Mouse (Mus musculus): ENCODE results near the gene Gm853. TPM values are rescaled to one million over a fixed set of nuclear protein-coding genes. Genes with fewer than 3 reads are reported as not detected.

The Gm853 gene
- polyA plus RNA-seq, 1 experiment from 2014 or later: not detected

DNA sequence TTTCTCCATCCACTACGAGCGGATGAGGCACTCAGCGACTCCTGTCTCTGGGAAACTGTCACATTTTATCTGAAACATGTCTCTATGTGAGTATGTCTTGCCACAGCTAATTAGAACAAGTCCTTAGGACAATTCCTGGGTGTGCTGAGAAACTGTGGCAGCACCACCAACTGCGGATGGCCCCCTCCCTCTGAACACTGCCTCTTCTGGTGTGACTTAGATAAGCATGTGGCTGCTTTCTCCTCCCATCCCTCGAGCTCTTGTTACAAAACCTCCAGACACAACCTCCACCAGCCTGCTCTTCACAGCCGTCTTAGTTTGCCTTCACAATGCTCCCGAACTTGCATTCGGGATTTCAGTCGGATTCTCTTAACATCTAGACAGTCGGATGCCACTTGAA is 8.3 kb downstream of the Gm853 start:
- WGBS: 76% methylated on average over 10 of the region's 10 CpGs

DNA sequence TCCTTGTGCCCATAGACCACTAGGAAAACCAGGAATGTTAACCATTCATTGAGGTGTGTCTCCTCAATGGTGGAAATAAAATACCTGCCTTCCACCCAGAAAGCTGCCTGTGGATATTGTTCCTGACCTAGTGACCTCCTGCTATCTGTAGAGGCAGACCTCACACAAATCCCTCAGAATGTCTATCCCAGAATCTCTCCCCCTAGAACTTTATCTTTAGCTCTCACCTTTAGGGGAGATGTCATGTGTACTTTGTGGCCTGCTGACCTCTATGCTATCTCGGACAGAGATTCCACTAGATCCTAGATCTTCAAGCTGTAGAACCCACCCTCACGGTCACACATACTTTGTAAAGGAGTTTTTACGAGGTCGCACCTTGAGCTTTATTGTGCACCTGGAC is 9.0 kb downstream of the Gm853 start:
- WGBS: 63% methylated on average over 4 of the region's 4 CpGs
- Histone ChIP-seq H3K27me3 (peaks cover 4% of the 10 kb centered on the region; the same call in 1 of the 2 replicates), H3K9ac (replicated peaks) (no peak overlapping the region), H3K4me3 (replicated peaks) (no peak overlapping the region), H3K4me1 (replicated peaks) (peaks cover 6% of the 10 kb centered on the region), H3K36me3 (no peaks in the 10 kb centered on the region), H3K27ac (no peak overlapping the region), H3K4me2 (no peak overlapping the region), H3K9me3 (0 out of 2 replicates have a peak, but pooled peaks cover 3% of the 10 kb centered on the region)
- ATAC-seq (ENCODE audit: insufficient number of reproducible peaks, insufficient read depth, low FRiP score, low TSS enrichment, low read depth): no peak

More for the DNA sequence above, 8.3 kb downstream of the Gm853 start:
- Histone ChIP-seq H3K4me3 (replicated peaks) (no peak overlapping the region), H3K9me3 (no peaks in the 10 kb centered on the region), H3K27me3 (peaks cover 4% of the 10 kb centered on the region; the same call in 1 of the 2 replicates), H3K36me3 (no peaks in the 10 kb centered on the region), H3K27ac (no peak overlapping the region), H3K9ac (replicated peaks) (no peak overlapping the region), H3K4me2 (no peak overlapping the region), H3K4me1 (replicated peaks) (peaks cover 6% of the 10 kb centered on the region)
- ATAC-seq (ENCODE audit: insufficient number of reproducible peaks, insufficient read depth, low FRiP score, low TSS enrichment, low read depth): no peak

DNA sequence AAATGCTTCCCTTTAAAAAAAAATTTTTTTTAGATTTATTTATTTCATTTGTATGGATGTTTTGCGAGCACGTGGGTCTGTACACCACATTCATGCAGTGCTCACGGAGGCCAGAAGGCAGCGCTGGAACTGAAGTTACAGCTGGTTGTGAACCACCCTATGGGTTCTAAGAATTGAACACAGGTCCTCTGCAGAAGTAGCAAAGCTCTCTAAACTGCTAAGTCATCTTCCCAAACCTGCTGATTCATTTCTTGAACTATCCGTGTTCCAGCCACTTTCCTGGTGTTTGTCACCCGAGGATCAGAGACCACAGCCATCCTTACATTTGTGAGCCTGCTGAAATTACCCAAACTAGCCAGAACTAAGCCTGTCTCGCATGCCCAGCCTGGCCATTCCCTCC is 9.8 kb downstream of the Gm853 start:
- H3K9ac ChIP-seq (replicated peaks): no peak overlapping the region
- H3K4me3 ChIP-seq (replicated peaks): no peak overlapping the region
- no peak overlapping the region for H3K4me2 ChIP-seq
- no peaks in the 10 kb centered on the region for H3K36me3 ChIP-seq
- no peak for ATAC-seq (ENCODE audit: insufficient number of reproducible peaks, insufficient read depth, low FRiP score, low TSS enrichment, low read depth)
- no peak overlapping the region for H3K27ac ChIP-seq
- H3K4me1 ChIP-seq (replicated peaks): peaks cover 6% of the 10 kb centered on the region
- peaks cover 4% of the 10 kb centered on the region; the same call in 1 of the 2 replicates for H3K27me3 ChIP-seq
- WGBS: 69% methylated on average over 7 of the region's 7 CpGs
- 0 out of 2 replicates have a peak, but pooled peaks cover 11% of the 10 kb centered on the region for H3K9me3 ChIP-seq

GRCm38 (mm10) chr4:130211870-130212269 is 10.3 kb downstream of the Gm853 start:
- Histone ChIP-seq H3K9ac (replicated peaks) (no peak overlapping the region), H3K4me2 (no peak overlapping the region), H3K36me3 (no peaks in the 10 kb centered on the region), H3K27ac (no peak overlapping the region), H3K4me3 (replicated peaks) (no peak overlapping the region), H3K9me3 (peaks cover 16% of the 10 kb centered on the region), H3K27me3 (peaks cover 4% of the 10 kb centered on the region; the same call in 1 of the 2 replicates), H3K4me1 (replicated peaks) (peaks cover 6% of the 10 kb centered on the region)
- 84% methylated on average over 2 of the region's 2 CpGs for WGBS
- ATAC-seq (ENCODE audit: insufficient number of reproducible peaks, insufficient read depth, low FRiP score, low TSS enrichment, low read depth): no peak

GRCm38 (mm10) chr4:130198694-130199670 is 23.2 kb downstream of the Gm853 start:
- 18% methylated on average over 35 of the region's 35 CpGs for WGBS
- peak; percentile 85 for ATAC-seq (ENCODE audit: insufficient number of reproducible peaks, insufficient read depth, low FRiP score, low TSS enrichment, low read depth)
- H3K4me3 ChIP-seq (replicated peaks): peak overlapping the region; percentile 28
- H3K27me3 ChIP-seq: peaks cover 30% of the 10 kb centered on the region
- no peaks in the 10 kb centered on the region for H3K36me3 ChIP-seq
- peak overlapping the region; percentile 56 for H3K4me2 ChIP-seq
- H3K9me3 ChIP-seq: peaks cover 18% of the 10 kb centered on the region
- peak overlapping the region; percentile 32 for H3K9ac ChIP-seq (replicated peaks)
- 0 out of 2 replicates have a peak, but pooled peaks cover 5% of the 10 kb centered on the region for H3K4me1 ChIP-seq (replicated peaks)
- no peak overlapping the region for H3K27ac ChIP-seq

DNA sequence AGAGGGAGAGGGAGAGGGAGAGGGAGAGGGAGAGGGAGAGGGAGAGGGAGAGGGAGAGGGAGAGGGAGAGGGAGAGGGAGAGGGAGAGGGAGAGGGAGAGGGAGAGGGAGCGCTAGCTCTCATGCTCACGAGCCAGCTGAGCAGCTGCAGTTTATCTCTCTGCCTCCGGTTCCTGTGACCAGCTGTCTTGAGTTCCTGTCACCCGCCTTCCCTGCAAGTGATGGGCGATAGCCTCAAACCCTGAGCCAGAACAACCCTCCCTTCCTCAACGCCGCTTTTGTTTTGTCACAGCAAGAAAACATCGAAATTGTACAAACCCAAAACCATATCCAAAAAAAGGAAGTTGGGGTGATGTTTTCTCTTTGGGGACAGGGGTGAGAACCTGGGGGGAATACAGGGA is 25.7 kb downstream of the Gm853 start:
- ATAC-seq (ENCODE audit: insufficient number of reproducible peaks, insufficient read depth, low FRiP score, low TSS enrichment, low read depth): no peak
- H3K4me3 ChIP-seq (replicated peaks): no peak overlapping the region
- H3K27ac ChIP-seq: no peak overlapping the region
- H3K9me3 ChIP-seq: no peaks in the 10 kb centered on the region
- 0 out of 2 replicates have a peak, but pooled peaks cover 5% of the 10 kb centered on the region for H3K4me1 ChIP-seq (replicated peaks)
- no peak overlapping the region for H3K9ac ChIP-seq (replicated peaks)
- peaks cover 29% of the 10 kb centered on the region for H3K27me3 ChIP-seq
- WGBS: 81% methylated on average over 8 of the region's 8 CpGs
- no peaks in the 10 kb centered on the region for H3K36me3 ChIP-seq
- no peak overlapping the region for H3K4me2 ChIP-seq

- Histone ChIP-seq H3K9me3 (no peaks in the 10 kb centered on the region), H3K9ac (replicated peaks) (no peak overlapping the region), H3K4me3 (replicated peaks) (no peak overlapping the region), H3K4me2 (no peak overlapping the region), H3K36me3 (no peaks in the 10 kb centered on the region), H3K27ac (no peak overlapping the region), H3K27me3 (peaks cover 22% of the 10 kb centered on the region), H3K4me1 (replicated peaks) (0 out of 2 replicates have a peak, but pooled peaks cover 5% of the 10 kb centered on the region)
- WGBS: 68% methylated on average over 13 of the region's 13 CpGs
- ATAC-seq (ENCODE audit: insufficient number of reproducible peaks, insufficient read depth, low FRiP score, low TSS enrichment, low read depth): no peak
Observed at GRCm38 (mm10) chr4:130195924-130196323, 26.3 kb downstream of the Gm853 start.

- H3K9ac ChIP-seq (replicated peaks): no peak overlapping the region
- H3K27ac ChIP-seq: no peak overlapping the region
- no peaks in the 10 kb centered on the region for H3K4me1 ChIP-seq (replicated peaks)
- no peaks in the 10 kb centered on the region for H3K9me3 ChIP-seq
- H3K27me3 ChIP-seq: no peaks in the 10 kb centered on the region; the same call in 1 of the 2 replicates
- ATAC-seq (ENCODE audit: insufficient number of reproducible peaks, insufficient read depth, low FRiP score, low TSS enrichment, low read depth): no peak
- no peak overlapping the region for H3K4me2 ChIP-seq
- H3K4me3 ChIP-seq (replicated peaks): no peak overlapping the region
- 34% methylated on average over 9 of the region's 9 CpGs for WGBS
- no peaks in the 10 kb centered on the region for H3K36me3 ChIP-seq
Observed at GRCm38 (mm10) chr4:130192266-130192665, 29.9 kb downstream of the Gm853 start.

DNA sequence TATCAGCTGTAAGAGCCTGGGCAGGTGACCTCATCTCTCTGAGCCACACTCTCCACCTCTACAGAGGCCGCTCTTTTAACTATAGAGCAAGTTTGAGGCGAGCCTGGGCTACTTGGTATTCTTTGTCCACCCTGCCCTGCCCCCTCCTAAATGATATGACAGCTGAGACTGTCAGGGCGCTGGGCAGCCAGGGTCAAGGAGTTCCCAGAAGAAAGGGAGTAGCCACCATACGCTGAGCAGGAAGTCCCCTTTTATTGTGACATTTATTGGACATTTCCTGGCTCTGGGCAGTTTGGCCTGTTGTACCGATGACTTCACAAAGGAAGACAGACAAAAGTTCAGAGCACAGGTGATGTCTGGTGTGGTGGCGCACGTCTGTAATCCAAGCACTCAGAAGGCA is 32.6 kb downstream of the Gm853 start:
- Histone ChIP-seq H3K4me3 (replicated peaks) (no peak overlapping the region), H3K4me1 (replicated peaks) (no peaks in the 10 kb centered on the region), H3K27ac (no peak overlapping the region), H3K9me3 (no peaks in the 10 kb centered on the region), H3K4me2 (no peak overlapping the region), H3K27me3 (no peaks in the 10 kb centered on the region; the same call in 1 of the 2 replicates), H3K36me3 (no peaks in the 10 kb centered on the region), H3K9ac (replicated peaks) (no peak overlapping the region)
- 52% methylated on average over 7 of the region's 7 CpGs for WGBS
- no peak for ATAC-seq (ENCODE audit: insufficient number of reproducible peaks, insufficient read depth, low FRiP score, low TSS enrichment, low read depth)

DNA sequence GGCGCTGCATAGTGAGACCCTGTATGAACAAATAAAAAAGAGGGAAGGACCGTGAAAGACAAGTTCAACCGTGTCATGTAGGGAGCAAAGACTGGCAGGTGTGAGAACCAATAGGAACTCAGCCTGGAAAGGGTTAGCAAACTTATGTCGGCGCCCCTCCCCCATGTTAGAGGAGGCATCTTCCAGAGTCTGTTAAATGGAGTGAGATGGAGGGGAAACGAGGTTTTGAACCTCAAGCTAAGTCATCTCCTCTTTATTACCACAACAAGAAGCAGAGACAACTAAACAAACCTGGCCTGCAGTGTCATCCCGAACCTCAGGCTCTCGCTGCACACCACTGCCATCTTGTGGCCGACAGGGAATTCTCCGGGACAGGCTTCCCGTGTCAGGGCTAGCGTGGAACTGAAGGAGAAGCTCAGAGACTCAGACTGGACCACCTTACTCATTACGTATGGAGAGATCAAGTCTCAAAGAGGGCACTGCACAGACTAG is 33.3 kb downstream of the Gm853 start:
- Histone ChIP-seq H3K9ac (replicated peaks) (no peak overlapping the region), H3K4me1 (replicated peaks) (no peaks in the 10 kb centered on the region), H3K27ac (no peak overlapping the region), H3K36me3 (no peaks in the 10 kb centered on the region), H3K4me3 (replicated peaks) (peak overlapping the region; percentile 13; the same call in 1 of the 2 replicates), H3K4me2 (peak overlapping the region; percentile 46), H3K9me3 (no peaks in the 10 kb centered on the region), H3K27me3 (no peaks in the 10 kb centered on the region; the same call in 1 of the 2 replicates)
- ATAC-seq (ENCODE audit: insufficient number of reproducible peaks, insufficient read depth, low FRiP score, low TSS enrichment, low read depth): peak; percentile 76; the same call in 1 of the 2 replicates
- 3% methylated on average over 13 of the region's 13 CpGs for WGBS

GRCm38 (mm10) chr4:130186891-130187290 is 35.3 kb downstream of the Gm853 start:
- no peaks in the 10 kb centered on the region; the same call in 1 of the 2 replicates for H3K27me3 ChIP-seq
- H3K36me3 ChIP-seq: no peaks in the 10 kb centered on the region
- no peaks in the 10 kb centered on the region for H3K9me3 ChIP-seq
- ATAC-seq (ENCODE audit: insufficient number of reproducible peaks, insufficient read depth, low FRiP score, low TSS enrichment, low read depth): no peak
- H3K4me1 ChIP-seq (replicated peaks): no peaks in the 10 kb centered on the region
- H3K27ac ChIP-seq: no peak overlapping the region
- no peak overlapping the region for H3K9ac ChIP-seq (replicated peaks)
- WGBS: 90% methylated on average over 12 of the region's 12 CpGs
- no peak overlapping the region for H3K4me2 ChIP-seq
- H3K4me3 ChIP-seq (replicated peaks): no peak overlapping the region

Measured in limb, embryonic 12.5 days (tissue).